Mouse (Mus musculus) monocyte, adult 59 days (primary cell): ENCODE data around the gene Kdm4d. TPM values are rescaled to one million over a fixed set of nuclear protein-coding genes. Genes with fewer than 3 reads are reported as not detected.

Source experiments
- total RNA-seq, 2 experiments: library from RNA; stranded (reverse); gene quantifications; one replicate each; pipeline ENCODE4 v1.2.4; 2023

Gene Kdm4d
- under 1 TPM in 1 of 2 experiments, not detected in 1; 0.33 TPM for total RNA-seq

DNA sequence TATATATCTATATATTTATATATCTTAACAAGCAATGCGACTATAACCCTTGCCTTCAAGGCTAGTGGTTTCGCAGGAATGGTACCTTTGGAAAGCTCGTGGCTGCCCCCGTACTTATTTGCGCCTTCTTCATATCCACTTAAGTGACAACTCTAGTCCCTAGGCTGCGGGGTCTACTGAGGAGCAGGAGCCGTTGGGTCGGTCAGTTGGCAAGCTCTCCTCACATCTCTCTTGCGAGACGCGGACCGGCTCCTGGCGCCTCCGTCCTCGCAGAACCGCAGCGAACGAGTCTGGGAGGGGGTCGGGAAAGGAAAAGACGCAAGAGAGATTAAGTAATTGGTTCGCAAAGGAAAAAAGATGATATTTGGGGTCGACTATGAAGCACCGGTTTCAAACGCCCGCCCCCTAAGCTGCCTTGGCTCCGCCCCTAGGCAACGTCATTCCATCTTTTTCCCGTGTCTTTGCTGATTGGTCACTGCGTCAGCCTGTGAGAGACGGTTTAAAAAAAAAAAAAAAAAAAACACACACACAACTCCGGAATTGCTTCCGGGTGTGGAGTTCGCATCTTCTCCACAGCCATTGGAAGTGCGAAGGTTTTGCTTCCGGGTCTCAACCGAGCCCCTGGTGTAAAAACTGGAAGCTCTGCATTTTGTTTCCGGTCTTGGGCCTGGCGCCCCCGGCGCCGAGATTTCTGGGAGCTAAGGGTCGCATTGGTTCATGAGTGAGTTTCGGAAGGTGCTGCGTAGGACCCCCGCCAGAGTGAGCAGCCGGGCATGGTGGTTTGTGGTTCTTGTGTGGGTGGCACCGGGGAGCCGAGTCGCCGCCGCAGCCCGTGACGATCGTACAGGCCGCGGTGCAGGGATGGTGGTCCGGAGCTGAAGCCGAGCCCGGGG, at the start of gene Kdm4d, which contains the start of gene Cwc15:
Gene Kdm4d (minus strand): TSS at position 460 of the 893 bp plus-strand sequence.
Gene Cwc15 (plus strand): TSS at position 595 of the 893 bp plus-strand sequence.

Other genes starting within 250 kb of the Kdm4d start
- gene Sesn3, start 225.4 kb downstream of the Kdm4d start, total RNA-seq = 10 to 100 TPM; 13.2 to 17.6 TPM
- gene Endod1, start 119.0 kb downstream of the Kdm4d start, total RNA-seq = 10 to 100 TPM; 12.3 to 12.6 TPM
- gene Cwc15, start 135 bp upstream of the Kdm4d start, total RNA-seq = 100 to 1,000 TPM; 105 to 106 TPM
- gene Amotl1, start 144.6 kb upstream of the Kdm4d start, total RNA-seq = under 1 TPM; 0.09 to 0.47 TPM
- under 1 TPM in 1 of 2 experiments, not detected in 1; 0.33 TPM for gene Piwil4, start 240.3 kb upstream of the Kdm4d start, total RNA-seq